Mouse (Mus musculus): Measurements from ENCODE around the gene Gm21518. TPM values are rescaled to one million over a fixed set of nuclear protein-coding genes. Genes with fewer than 3 reads are reported as not detected.
"Not testable (repeated sequence)": the region's sequence is repeated elsewhere in the genome, so short reads cannot be mapped to it uniquely, and the experiment has no call there.

Gene Gm21518
- total RNA-seq (2021): not detected
- long read RNA-seq, experiment 1: 0 reads
- long read RNA-seq, experiment 2: 0 reads

- DNase-seq (ENCODE audit: low spot score in 2 of 2): not testable (repeated sequence)
Measured at GRCm38 (mm10) chrY:62190566-62190965, at the start of gene Gm21518. Gene Gm21518, plus strand, starts transcription at chrY:62190866.
